Mouse (Mus musculus) ES-Bruce4 (cell line): ENCODE results near the gene Kcnj10.

Experiments
- CTCF ChIP-seq: IDR thresholded peaks from one replicate; pipeline ENCODE4 v1.8.1; 2011; ENCODE audit warnings: low read depth, low read length
- POLR2A ChIP-seq: IDR thresholded peaks from one replicate; pipeline ENCODE4 v1.8.1; 2011; ENCODE audit warnings: low read length; ENCODE audit not compliant: insufficient read depth

DNA sequence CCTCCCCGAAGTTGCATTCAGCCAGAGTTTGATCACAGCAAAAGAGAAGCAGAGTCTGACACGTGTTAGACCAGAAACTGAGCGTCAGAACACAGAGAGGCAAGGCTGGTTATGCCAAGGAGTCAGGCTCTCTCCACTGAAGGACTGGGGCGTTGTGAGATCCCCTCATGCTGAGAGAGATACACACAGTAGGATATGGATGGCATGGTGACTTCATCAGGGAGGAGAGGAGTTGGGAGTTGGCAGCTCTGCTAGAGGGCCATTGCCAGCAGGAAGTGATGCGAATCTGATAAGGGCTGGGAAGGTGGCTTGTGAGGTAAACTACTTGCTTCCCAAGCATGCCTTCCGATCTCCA, 73.2 kb downstream of the Kcnj10 start:
- TF ChIP-seq CTCF (no peak), POLR2A (no peak)
